Mouse (Mus musculus) neural tube, postnatal 0 days (tissue): Measurements from ENCODE around the gene Rrp1. TPM values are rescaled to one million over a fixed set of nuclear protein-coding genes. Genes with fewer than 3 reads are reported as not detected.

Experiments
- microRNA-seq: library from miRNA; unstranded; fragments of <30 nt; microRNA quantifications from one replicate; pipeline ENCODE4, GENCODE M21; 2016
- polyA plus RNA-seq: library from polyadenylated mRNA; unstranded; fragments of >200 nt; fragmentation: Nextera tagmentation; extraction: Ambion mirVana; gene quantifications from 2 replicates; pipeline ENCODE4 v1.2.1, GENCODE M21; 2015

Rrp1 gene
- 395 and 440 TPM in 2 replicates for polyA plus RNA-seq

DNA sequence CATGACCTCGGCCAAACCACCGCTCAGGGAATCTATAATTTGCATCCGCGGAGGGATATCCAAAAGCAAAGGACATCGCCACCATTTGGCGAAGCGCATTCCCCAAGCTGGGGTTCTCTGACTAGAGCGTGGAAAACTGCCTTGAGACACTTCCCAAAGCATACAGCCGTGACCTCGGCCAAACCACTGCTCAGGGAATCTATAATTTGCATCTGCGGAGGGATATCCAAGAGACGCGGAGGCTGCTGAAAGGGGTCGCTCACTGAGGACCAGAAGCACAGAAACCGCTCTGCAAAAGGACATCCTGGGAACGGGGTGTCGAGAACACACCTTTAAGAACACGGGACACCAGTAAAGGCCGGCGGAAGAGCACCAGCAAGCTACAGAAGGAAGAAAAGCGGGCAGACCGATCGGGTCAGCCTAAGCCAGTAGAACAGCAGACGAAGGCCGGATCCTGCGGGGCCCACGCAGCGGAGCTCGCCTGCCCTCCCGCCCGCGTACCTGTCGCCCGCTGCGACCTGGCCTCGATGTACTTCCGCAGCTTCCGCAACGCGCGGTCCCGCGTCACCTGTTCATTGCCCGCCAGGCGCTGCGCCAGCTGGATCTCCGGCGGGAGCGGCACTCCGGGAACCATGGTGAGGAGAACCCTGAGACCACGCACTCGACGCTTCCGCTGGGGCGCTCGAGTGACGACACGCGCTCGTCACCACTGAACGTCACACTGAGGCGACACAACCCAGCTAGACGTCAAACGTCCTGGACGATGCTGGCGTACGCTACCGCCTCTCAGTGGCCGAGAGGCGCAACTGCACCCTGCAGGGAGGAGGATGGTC, at the start of gene Rrp1:
TSS of gene Rrp1 (minus strand) at position 725 of the 833 bp plus-strand sequence.

DNA sequence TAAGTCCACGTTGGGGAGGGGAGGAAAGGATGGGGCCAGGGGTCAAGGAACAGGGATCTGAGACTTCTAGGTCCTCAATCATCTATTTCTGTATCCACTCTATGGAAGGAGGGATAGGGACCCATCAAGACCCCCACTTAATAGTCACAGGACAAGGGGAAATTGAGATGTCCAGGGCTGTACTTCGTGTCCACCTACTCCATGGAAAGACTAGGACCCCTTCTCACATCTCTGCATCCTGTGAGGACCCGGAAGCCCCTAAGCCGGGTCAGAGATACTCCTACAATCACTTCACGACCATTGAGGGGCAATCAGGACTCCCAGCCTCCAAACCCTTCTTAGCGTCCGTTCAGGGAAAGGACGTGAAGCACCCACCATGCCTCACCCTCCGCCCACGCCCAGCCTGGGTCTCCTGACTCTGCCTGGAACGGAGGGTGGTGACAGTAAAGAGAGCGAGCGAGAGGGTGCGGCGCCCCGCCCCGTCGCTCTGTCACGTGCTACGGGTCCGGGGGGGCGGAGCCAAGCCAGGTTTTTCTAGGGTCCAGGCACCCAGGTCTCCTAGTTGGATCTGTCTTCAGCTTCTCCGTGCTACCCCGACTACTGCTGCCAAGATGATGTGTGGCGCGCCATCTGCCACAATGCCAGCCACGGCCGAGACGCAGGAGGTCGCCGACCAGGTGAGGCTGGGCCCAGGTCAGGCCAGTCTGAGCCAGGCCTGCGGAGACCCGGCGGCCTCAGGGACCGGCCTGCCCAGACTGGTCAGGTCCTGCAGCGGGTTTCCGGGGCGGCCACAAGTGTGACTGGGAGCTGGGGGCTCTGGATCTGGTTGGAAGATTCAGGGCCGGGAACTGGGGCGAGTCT, 12.6 kb upstream of the Rrp1 start, which contains the start of gene Cstb:
TSS of gene Cstb (plus strand) at position 489 of the 861 bp plus-strand sequence.

DNA sequence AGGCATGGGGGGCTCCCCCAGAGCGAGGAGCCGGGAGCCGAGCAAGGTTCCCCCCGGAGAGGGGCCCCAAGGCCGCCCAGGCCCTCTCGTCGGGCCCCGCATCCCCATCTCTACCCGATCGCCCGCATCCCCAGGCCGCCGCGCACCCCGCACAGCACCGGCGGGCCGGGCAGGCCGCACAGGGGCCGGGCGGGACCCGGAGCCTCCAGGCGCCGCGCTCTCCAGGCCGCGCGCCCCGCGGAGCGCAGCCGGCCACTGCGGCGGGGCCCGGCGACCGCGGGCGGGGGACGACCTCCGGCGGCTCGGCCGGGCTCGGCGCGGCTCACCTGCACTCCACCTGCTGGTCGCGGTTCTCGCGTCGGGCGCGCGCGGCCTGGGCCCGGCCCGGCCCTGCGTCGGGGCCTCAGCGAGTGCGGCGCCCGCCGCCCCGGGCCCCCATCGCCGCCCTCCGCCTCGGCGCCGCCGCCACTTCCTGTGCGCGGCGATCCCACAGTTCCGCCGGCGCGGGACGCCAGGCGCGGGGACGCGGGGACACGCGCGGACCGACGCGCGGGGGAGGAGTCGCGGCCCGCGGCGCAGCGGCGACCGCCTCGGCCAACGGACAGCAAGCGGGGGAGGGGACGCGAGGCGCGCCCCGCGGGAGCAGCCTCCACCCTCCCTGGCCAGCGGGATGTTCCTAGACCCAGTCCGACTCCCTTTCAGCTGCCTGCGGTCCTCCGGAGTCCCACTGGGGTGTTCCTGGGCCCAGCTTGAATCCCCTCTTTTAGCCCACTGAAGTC, 60.8 kb downstream of the Rrp1 start, which contains the start of gene Agpat3:
TSS of gene Agpat3 (minus strand) at position 603 of the 779 bp plus-strand sequence.

Small RNAs within 50 kb of the gene (microRNA-seq; reads per million reads assigned to microRNA genes)
- gene Mir6410, result not detected
- 3.5 reads per million, percentile 3 among the genes with 10 or more reads in this experiment for gene Mir6907
- gene Mir6908, result not detected

Other genes with a start within 250 kb of the Rrp1 start
- 34.7 and 35.0 TPM in 2 replicates for gene D10Jhu81e, start 243.3 kb downstream of the Rrp1 start, polyA plus RNA-seq
- gene Pwp2, start 227.9 kb downstream of the Rrp1 start, polyA plus RNA-seq, result 10.4 and 11.6 TPM in 2 replicates
- gene Trappc10, start 168.4 kb downstream of the Rrp1 start, polyA plus RNA-seq, result 43.8 and 48.7 TPM in 2 replicates
- gene Agpat3, start 60.6 kb downstream of the Rrp1 start, polyA plus RNA-seq, result 136 and 147 TPM in 2 replicates
- 130 and 172 TPM in 2 replicates for gene Cstb, start 12.6 kb upstream of the Rrp1 start, polyA plus RNA-seq
- 56.0 and 66.7 TPM in 2 replicates for gene Pdxk, start 51.9 kb upstream of the Rrp1 start, polyA plus RNA-seq
- not detected in 2 replicates for gene Olfr1358, start 104.4 kb upstream of the Rrp1 start, polyA plus RNA-seq
- gene Ilvbl, start 161.3 kb upstream of the Rrp1 start, polyA plus RNA-seq, result 71.4 and 73.8 TPM in 2 replicates
- 3.4 and 3.8 TPM in 2 replicates for gene Syde1, start 178.9 kb upstream of the Rrp1 start, polyA plus RNA-seq
- gene Olfr1357, start 205.0 kb upstream of the Rrp1 start, polyA plus RNA-seq, result not detected in 2 replicates